Mouse (Mus musculus) macrophage (primary cell): ENCODE results near the gene Dnajc7. TPM values are rescaled to one million over a fixed set of nuclear protein-coding genes. Genes with fewer than 3 reads are reported as not detected.
"Not testable (repeated sequence)": the region's sequence is repeated elsewhere in the genome, so short reads cannot be mapped to it uniquely, and the experiment has no call there.

ENCODE experiments used
- H3K27ac ChIP-seq: fragments of 350-480 bp; formaldehyde crosslinking; 2 replicates; pipeline ENCODE4 v1.9.0; 2021
- H3K36me3 ChIP-seq: fragments of 350-480 bp; formaldehyde crosslinking; 2 replicates; pipeline ENCODE4 v1.9.0; 2021; ENCODE audit errors: inconsistent target
- H3K4me3 ChIP-seq: fragments of 350-480 bp; formaldehyde crosslinking; 2 replicates; pipeline ENCODE4 v1.9.0; 2021; ENCODE audit errors: inconsistent target
- H3K79me2 ChIP-seq: fragments of 350-480 bp; formaldehyde crosslinking; 2 replicates; pipeline ENCODE4 v1.9.0; 2021; ENCODE audit errors: inconsistent target
- WGBS: methylation state at CpG from one replicate; pipeline ENCODE4 v1.1.7; 2026; ENCODE audit warnings: inconsistent platforms; ENCODE audit not compliant: missing documents; 5-methylcytosine and 5-hydroxymethylcytosine counted together
- polyA plus RNA-seq: library from polyadenylated mRNA; stranded (reverse); fragments of 250-400 nt; gene quantifications from 3 replicates; pipeline ENCODE4 v1.2.4, GENCODE M21; 2018; ENCODE audit warnings: inconsistent platforms
- total RNA-seq, 78 experiments: library from RNA; depleted of rRNA; stranded (reverse); fragments of 250-400 nt; gene quantifications; 1 replicate in 9 of 78; 2 replicates in 24 of 78; 3 replicates in 43 of 78; 4 replicates in 2 of 78; pipeline ENCODE4 v1.2.4; 2018; ENCODE audit warnings: inconsistent platforms in 56 of 78

The Dnajc7 gene
- 100 to 1,000 TPM; 165 to 694 (median 511) TPM for total RNA-seq (2018; cell fraction: chromatin; rRNA removed)
- 100 to 1,000 TPM in 20 of 26 experiments, 10 to 100 TPM in 6; 82.7 to 154 (median 113) TPM for total RNA-seq (2018; cell fraction: cytosol; rRNA removed)
- 100 to 1,000 TPM; 124 to 407 (median 282) TPM for total RNA-seq (2018; cell fraction: nucleus; rRNA removed)
- polyA plus RNA-seq, result 134 to 172 TPM (median 137 TPM) in 3 replicates

- Histone ChIP-seq H3K27ac (peak within 1 kb of the TSS; percentile 96), H3K36me3 (peaks cover 9% of the 10 kb centered on the region), H3K4me3 (peak within 1 kb of the TSS; percentile 85), H3K79me2 (peaks cover 74% of the 10 kb centered on the region)
- 19% methylated on average over 11 of the region's 11 CpGs for WGBS
Measured at GRCm38 (mm10) chr11:100619982-100620381, at the start of gene Dnajc7. Gene Dnajc7, minus strand, starts transcription at chr11:100620168.

- H3K27ac ChIP-seq, result no peak overlapping the region
Measured at GRCm38 (mm10) chr11:100659806-100660205, 39.8 kb upstream of the Dnajc7 start.

DNA sequence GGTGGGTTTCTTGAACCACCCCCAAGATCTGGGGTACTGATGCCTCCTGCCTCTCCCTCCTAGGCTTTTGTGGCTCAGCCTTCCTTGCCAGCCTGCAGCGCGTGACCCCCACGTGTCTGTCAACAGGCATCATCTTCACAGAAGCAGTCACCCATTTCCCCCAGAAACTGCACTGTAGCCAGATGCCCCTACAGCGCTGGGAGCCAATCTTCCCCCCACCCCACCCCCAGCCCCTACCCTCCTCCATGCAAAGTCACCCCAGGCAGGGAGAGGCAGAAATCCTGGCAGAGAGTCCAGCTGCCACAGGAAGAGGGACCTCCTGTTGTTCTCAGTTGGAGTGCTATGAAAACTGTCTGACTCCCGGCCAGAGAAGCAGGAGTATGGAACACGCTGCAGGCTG, 36.5 kb upstream of the Dnajc7 start:
- no peak overlapping the region for H3K4me3 ChIP-seq
- H3K27ac ChIP-seq, result no peak overlapping the region
- H3K36me3 ChIP-seq, result no peaks in the 10 kb centered on the region
- WGBS, result 45% methylated on average over 6 of the region's 6 CpGs
- no peaks in the 10 kb centered on the region for H3K79me2 ChIP-seq

More at GRCm38 (mm10) chr11:100659806-100660205, 39.8 kb upstream of the Dnajc7 start:
- H3K36me3 ChIP-seq, result no peaks in the 10 kb centered on the region
- no peaks in the 10 kb centered on the region for H3K79me2 ChIP-seq
- 93% methylated on average over 10 of the region's 10 CpGs for WGBS
- H3K4me3 ChIP-seq, result no peak overlapping the region

DNA sequence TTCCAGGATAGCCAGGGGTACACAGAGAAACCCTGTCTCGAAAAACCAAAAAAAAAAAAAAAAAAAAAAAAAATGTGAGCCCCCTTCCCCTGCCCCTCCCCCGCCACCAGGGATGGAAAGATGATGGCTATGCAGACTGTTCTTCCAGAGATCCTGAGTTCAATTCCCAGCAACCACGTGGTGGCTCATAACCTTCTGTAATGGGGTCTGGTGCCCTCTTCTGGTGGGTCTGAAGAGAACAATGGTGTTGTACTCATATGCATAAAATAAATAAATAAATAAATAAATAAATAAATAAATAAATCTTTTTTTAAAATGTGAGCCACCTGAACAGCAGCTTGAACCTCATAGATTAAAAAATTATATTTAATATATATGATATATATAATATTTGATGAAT, 35.6 kb upstream of the Dnajc7 start:
- not testable (repeated sequence) for H3K27ac ChIP-seq, H3K36me3 ChIP-seq, H3K4me3 ChIP-seq, H3K79me2 ChIP-seq
- 80% methylated on average over 1 of the region's 3 CpGs for WGBS

DNA sequence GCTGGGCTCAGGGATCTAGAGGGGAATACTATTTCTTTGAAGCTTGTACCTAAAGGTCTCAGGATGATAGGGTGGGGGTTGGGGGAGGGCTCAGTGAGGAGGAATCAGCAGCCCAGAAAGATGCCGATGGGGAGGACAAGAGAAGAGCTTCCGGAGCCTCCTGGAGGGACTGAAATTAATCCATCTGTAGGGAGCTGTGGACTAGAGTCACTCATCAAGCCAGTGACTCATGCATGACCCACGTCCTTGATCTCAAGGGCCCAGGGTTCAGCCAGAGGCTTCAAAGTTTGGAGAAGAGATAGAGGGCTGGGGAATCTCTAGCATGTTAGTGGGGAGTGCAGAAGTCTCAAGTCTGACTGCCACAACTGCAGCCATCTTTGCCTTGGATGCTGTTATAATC, 31.8 kb upstream of the Dnajc7 start:
- 60% methylated on average over 3 of the region's 3 CpGs for WGBS
- no peak overlapping the region for H3K27ac ChIP-seq
- no peaks in the 10 kb centered on the region for H3K79me2 ChIP-seq
- H3K36me3 ChIP-seq, result no peaks in the 10 kb centered on the region
- H3K4me3 ChIP-seq, result no peak overlapping the region

GRCm38 (mm10) chr11:100651205-100651604, 31.2 kb upstream of the Dnajc7 start:
- Histone ChIP-seq H3K27ac (no peak overlapping the region), H3K4me3 (no peak overlapping the region), H3K79me2 (no peaks in the 10 kb centered on the region), H3K36me3 (no peaks in the 10 kb centered on the region)
- WGBS, result 35% methylated on average over 8 of the region's 8 CpGs

DNA sequence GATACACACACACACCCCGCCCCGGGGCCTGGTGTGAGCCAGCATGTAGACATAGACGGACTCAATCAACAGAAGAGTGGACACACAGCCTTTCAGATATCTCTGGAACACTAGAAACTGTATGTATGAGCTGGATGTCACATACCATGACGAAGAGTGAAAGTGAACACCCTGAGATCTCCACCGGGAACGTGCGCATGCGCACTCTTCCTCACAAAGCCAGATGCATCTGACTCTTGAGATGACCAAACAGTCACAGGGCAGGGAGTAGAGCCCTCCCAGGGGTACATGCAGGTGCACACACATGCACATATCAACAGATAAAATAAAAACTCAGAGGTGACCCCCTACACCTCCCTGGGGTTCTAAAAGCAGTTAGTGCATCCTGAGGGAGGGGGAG, 28.4 kb upstream of the Dnajc7 start:
- Histone ChIP-seq H3K27ac (no peak overlapping the region), H3K79me2 (no peaks in the 10 kb centered on the region), H3K4me3 (no peak overlapping the region), H3K36me3 (no peaks in the 10 kb centered on the region)
- WGBS, result 90% methylated on average over 8 of the region's 8 CpGs

GRCm38 (mm10) chr11:100646265-100646664, 26.3 kb upstream of the Dnajc7 start:
- H3K36me3 ChIP-seq, result no peaks in the 10 kb centered on the region
- no peak overlapping the region for H3K27ac ChIP-seq
- WGBS, result 0% methylated on average over 1 of the region's 1 CpGs
- H3K79me2 ChIP-seq, result no peaks in the 10 kb centered on the region
- H3K4me3 ChIP-seq, result no peak overlapping the region

DNA sequence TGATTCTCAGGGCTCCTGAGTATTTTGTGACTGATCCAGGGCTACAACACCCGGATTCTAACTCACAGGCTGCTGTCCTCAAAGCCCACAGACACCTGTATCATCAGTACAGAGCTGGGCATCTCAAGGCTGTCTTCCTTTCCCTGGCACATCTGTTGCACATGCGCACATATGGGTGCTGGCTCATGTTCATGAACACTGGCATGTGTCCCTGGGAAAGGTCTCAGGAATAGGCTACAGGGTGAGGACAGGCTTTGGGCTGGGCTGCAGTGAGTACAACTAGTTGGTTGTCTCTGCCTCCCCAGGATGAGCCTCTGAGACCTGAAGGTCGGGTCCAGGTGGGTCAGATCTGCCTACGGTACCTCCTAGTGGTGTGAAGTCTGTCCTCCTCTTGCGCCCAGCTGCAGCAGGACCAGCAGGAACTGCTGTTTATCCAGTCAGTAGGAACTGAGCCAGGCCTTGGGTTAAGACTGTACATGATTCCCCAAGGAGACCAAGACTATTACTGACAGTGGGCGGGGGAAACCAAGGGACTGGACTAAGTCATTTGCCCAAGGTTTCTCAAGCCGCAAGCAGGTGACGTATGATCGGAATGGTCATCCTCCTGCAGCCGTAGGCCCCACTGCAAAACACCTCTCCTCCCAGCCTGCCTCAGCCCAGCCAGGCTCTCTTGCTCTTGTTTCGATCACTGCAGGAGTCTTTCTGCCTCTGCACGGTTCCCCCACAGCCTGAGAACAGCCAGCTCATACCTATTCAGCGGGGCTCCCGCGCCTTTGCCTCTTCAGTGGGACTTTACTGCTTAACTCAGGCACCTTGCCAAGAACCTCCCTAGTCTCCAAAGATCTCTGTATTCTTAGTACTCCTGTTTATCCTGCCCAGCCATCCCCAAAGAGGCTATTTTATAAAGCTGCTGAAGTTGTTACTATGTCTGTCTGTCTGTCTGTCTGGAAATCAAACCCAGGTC, 23.9 kb upstream of the Dnajc7 start:
- Histone ChIP-seq H3K79me2 (no peaks in the 10 kb centered on the region), H3K4me3 (no peak overlapping the region), H3K36me3 (no peaks in the 10 kb centered on the region), H3K27ac (no peak overlapping the region)
- 84% methylated on average over 15 of the region's 15 CpGs for WGBS

DNA sequence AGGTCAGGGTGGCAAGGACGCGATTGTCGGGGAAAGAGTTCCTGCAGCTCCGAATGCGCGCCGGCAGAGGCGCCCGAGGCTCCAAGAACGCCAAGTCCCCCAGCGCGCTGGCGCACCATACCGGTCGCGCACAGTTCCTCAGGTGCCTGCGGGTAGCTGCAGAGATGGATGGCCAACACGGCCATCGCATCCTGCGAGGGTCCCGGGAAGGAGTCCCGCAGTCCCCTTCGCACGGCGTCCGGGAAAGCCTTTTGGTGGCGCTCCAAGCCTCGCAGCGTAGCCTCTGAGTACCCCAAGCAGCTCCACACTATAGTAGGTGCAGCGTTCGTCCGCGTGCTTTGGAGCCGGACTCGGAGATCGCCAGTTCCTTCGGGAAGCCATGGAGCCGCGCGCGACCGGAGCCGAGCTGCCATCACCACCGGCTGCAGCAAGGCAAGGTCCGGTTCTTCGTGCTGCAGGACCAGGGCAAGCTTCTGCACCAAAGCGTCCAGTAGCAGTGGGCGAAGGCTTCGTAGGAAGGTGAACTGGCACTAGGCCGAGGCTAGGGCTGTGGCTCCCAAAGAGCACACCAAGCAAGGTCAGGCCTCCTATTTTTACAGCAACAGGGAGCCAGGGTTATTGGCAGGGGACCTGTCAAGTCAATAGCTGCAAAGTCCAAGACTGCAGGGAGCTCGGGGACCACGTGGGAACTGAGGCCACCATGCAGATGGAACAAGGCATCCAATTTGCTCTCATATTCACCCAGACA, 20.4 kb upstream of the Dnajc7 start:
- H3K79me2 ChIP-seq, result no peaks in the 10 kb centered on the region
- no peaks in the 10 kb centered on the region for H3K36me3 ChIP-seq
- H3K27ac ChIP-seq, result no peak overlapping the region
- no peak overlapping the region for H3K4me3 ChIP-seq
- WGBS, result 15% methylated on average over 52 of the region's 52 CpGs

DNA sequence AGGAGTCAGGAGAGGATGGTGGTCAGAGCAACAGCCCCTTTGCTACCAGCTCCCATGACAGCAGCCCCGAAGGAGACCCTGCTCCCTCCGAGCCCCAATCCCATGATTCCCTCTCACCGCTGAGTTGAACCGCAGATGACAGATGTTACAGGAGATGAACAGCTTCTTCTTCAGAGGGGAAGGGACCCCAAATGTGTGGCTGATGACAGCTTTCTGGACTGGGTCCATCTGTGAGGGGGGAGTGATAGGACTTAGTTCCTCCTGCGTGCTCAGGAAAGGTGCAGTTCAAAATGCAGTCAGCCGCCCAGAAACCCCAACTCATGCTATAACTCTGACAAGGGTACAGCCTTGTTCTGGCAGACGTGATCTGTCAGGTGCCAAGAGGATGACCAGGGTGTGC, 14.6 kb upstream of the Dnajc7 start:
- Histone ChIP-seq H3K27ac (no peak overlapping the region), H3K36me3 (no peaks in the 10 kb centered on the region), H3K79me2 (no peaks in the 10 kb centered on the region), H3K4me3 (no peak overlapping the region)
- WGBS, result 46% methylated on average over 6 of the region's 7 CpGs

DNA sequence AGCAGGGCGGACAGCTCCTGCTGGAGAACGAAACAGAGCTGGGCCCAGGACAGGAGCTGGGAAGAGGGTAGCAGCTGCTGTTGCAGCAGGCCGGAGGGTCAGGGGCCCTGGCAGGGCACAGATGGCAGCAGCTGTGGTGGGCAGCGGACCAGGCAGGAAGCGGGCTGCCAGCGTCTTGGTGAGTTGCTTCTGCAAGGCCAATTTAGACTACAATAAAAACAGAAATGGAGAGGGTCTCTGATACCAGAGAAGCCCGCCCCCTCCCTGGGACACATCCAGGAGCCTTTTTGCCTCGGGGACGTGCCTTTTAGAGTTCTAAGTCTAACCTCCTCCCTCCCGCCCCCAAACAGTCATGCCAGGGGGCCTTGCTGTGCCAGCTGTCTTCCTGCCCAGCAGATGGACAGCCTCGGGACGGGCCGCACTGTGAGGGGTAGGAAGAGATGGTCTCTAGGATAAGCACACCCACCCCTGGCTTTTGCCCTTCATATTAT, 8.9 kb upstream of the Dnajc7 start:
- WGBS, result 55% methylated on average over 13 of the region's 13 CpGs
- peaks cover 21% of the 10 kb centered on the region for H3K36me3 ChIP-seq

GRCm38 (mm10) chr11:100628056-100628455, 8.1 kb upstream of the Dnajc7 start:
- Histone ChIP-seq H3K36me3 (peaks cover 21% of the 10 kb centered on the region), H3K79me2 (peaks cover 22% of the 10 kb centered on the region), H3K4me3 (no peak overlapping the region), H3K27ac (no peak overlapping the region; the same call in 1 of the 2 replicates)
- WGBS, result 98% methylated on average over 5 of the region's 5 CpGs

More for the DNA sequence above, 8.9 kb upstream of the Dnajc7 start:
- no peak overlapping the region for H3K4me3 ChIP-seq
- H3K27ac ChIP-seq, result no peak overlapping the region
- H3K79me2 ChIP-seq, result peaks cover 14% of the 10 kb centered on the region

DNA sequence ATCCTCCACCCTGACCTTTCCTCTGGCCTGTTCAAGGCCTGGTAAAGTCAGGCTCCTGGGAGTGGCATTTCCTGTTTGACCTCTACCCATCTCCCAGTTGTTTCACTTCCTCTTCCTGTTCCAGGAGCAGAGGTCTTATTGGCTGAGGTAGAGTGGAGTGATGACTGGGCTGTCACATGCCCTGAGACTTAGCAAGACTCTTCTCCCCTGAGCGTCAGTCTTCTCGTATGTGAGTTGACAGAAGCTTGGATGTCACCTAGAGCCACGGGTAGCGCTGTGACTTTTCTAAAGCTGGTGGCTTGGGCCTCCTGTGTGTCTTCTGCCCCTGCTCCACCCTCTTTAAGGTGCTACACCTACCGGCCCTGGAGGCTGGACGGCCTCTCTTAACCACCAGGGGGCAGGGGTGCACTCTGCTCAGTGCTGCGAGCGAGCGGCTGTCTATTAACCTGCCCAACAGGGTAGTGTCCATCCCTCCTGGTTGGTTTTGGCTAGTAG, 6.8 kb upstream of the Dnajc7 start:
- peaks cover 21% of the 10 kb centered on the region for H3K36me3 ChIP-seq
- no peak overlapping the region for H3K4me3 ChIP-seq
- peaks cover 25% of the 10 kb centered on the region for H3K79me2 ChIP-seq
- 11% methylated on average over 9 of the region's 9 CpGs for WGBS
- H3K27ac ChIP-seq, result peak overlapping the region; percentile 98
